Mouse (Mus musculus) stomach, postnatal 0 days (tissue): ENCODE results near the gene Aatk. TPM values are rescaled to one million over a fixed set of nuclear protein-coding genes. Genes with fewer than 3 reads are reported as not detected.
A peak's percentile ranks its signal among the peaks of the same experiment; 100 is the strongest.

ENCODE experiments used
- ATAC-seq: fragments of 200-750 bp; cut with Nextera tagmentation; 2 replicates; pipeline ENCODE4 v1.8.0; 2017; ENCODE audit not compliant: low FRiP score, low TSS enrichment
- DNase-seq: peaks from one replicate; pipeline ENCODE4 v3.0.0-alpha.2; 2016; ENCODE audit warnings: low spot score
- H3K27ac ChIP-seq: fragments of 300-500 bp; sonication (generic); replicated peaks from 2 replicates; pipeline ENCODE4 v1.5.1; 2014; ENCODE audit warnings: mild to moderate bottlenecking, control low read depth
- H3K27me3 ChIP-seq: fragments of 300-500 bp; sonication (generic); 2 replicates; pipeline ENCODE4 v1.6.1; 2014; ENCODE audit warnings: low read length; ENCODE audit not compliant: control insufficient read depth, insufficient read depth
- H3K36me3 ChIP-seq: fragments of 300-500 bp; sonication (generic); 2 replicates; pipeline ENCODE4 v1.6.1; 2014; ENCODE audit warnings: low read length, mixed read lengths; ENCODE audit not compliant: control insufficient read depth, insufficient read depth
- H3K4me1 ChIP-seq: fragments of 300-500 bp; sonication (generic); replicated peaks from 2 replicates; pipeline ENCODE4 v1.6.1; 2014; ENCODE audit warnings: antibody characterized with exemption; ENCODE audit not compliant: control insufficient read depth, insufficient read depth
- H3K4me2 ChIP-seq: fragments of 300-500 bp; sonication (generic); replicated peaks from 2 replicates; pipeline ENCODE4 v1.6.1; 2014; ENCODE audit warnings: low read depth, mild to moderate bottlenecking, control low read depth, moderate library complexity
- H3K4me3 ChIP-seq: fragments of 300-500 bp; sonication (generic); 2 replicates; pipeline ENCODE4 v1.5.1; 2014; ENCODE audit warnings: low read depth, low read length, control low read depth
- H3K9ac ChIP-seq: fragments of 300-500 bp; sonication (generic); 2 replicates; pipeline ENCODE4 v1.6.1; 2014; ENCODE audit warnings: mild to moderate bottlenecking, low read length, control low read depth, mixed read lengths
- H3K9me3 ChIP-seq: fragments of 300-500 bp; sonication (generic); 2 replicates; pipeline ENCODE4 v1.6.1; 2016; ENCODE audit warnings: low read length; ENCODE audit not compliant: control insufficient read depth
- CTCF ChIP-seq: IDR thresholded peaks from 2 replicates; pipeline ENCODE4 v1.5.1; 2016; ENCODE audit warnings: antibody characterized with exemption, low read depth, mild to moderate bottlenecking, moderate library complexity
- EP300 ChIP-seq: optimal IDR thresholded peaks from 2 replicates; pipeline ENCODE3; 2016; ENCODE audit warnings: antibody characterized with exemption
- WGBS: fragments of 180-500 bp; shearing (Covaris S2); extraction: QIAGEN DNeasy Blood & Tissue Kit; methylation state at CpG from one replicate; pipeline ENCODE4 v1.1.7; 2014; 5-methylcytosine and 5-hydroxymethylcytosine counted together
- polyA plus RNA-seq: library from polyadenylated mRNA; unstranded; fragments of >200 nt; fragmentation: Nextera tagmentation; extraction: Ambion mirVana; gene quantifications from 2 replicates; pipeline ENCODE4 v1.2.1, GENCODE M21; 2015

The Aatk gene
- polyA plus RNA-seq, 1 experiment from 2014 or later = 1.6 TPM

GRCm38 (mm10) chr11:119987876-119988275 is 59.1 kb downstream of the Aatk start:
- peak overlapping the region; percentile 31; the same call in 1 of the 2 replicates for H3K27ac ChIP-seq
- H3K36me3 ChIP-seq = peaks cover 4% of the 10 kb centered on the region; the same call in 1 of the 2 replicates
- no peak overlapping the region for H3K4me2 ChIP-seq
- ATAC-seq (no peak), DNase-seq (no peak)
- H3K9me3 ChIP-seq = no peaks in the 10 kb centered on the region
- TF ChIP-seq EP300 = no peak
- TF ChIP-seq CTCF = no peak
- no peak overlapping the region for H3K4me3 ChIP-seq
- 57% methylated on average over 7 of the region's 7 CpGs for WGBS
- H3K27me3 ChIP-seq = no peaks in the 10 kb centered on the region
- H3K9ac ChIP-seq = no peak overlapping the region
- H3K4me1 ChIP-seq = peaks cover 9% of the 10 kb centered on the region

DNA sequence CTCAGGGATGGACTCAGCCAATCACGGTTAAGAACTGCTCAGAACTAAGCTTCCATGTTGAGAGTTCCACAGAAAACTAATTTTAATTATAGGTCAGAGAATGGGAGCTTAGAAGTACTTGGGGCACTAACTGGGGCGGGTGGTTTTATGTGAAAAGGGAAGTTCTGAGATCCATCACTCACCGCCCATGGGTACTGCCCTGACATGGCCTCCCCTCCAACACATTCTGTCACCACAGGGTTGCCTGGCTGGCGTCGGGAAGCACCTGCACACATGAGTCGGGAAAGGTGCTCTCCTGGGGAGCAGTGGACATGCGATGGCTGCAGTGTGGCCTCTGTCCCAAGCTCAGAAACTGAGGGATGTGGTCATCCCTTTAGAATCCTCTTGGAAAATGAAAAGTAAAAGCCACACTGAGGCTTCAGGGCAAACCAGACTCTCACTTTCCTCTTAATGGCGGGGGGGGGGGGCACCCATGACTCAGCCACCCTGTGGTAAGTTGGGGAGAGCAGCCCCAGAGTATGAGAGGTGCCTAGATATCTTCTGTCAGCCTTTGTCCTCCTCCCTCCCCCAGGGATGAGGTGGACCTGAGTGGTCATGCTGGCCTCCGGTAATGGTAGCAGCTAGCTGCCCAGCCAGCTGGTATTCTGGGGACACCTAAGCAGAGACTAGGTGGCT is 60.1 kb downstream of the Aatk start:
- peak overlapping the region; percentile 35; the same call in 1 of the 2 replicates for H3K27ac ChIP-seq

DNA sequence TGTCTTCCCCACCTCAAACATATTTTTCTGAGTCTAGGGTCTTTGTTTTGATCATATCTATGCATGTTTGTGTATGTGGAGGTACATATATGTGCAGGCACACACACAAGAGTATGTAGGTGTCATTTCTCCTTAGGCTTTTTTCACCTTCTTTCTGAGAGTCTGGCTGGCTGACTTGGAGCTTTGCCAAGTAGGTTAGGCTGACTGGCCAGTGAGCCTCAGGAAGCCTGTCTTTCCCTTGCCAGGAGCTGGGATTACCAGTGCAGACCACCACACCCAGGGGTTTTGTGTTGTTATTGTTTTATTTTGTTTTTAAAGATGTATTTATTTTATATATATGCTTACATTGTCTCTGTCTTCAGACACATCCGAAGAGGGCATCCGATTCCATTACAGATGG is 63.8 kb downstream of the Aatk start:
- 88% methylated on average over 2 of the region's 2 CpGs for WGBS
- Histone ChIP-seq H3K9ac (no peak overlapping the region), H3K36me3 (peaks cover 16% of the 10 kb centered on the region), H3K9me3 (no peaks in the 10 kb centered on the region), H3K4me2 (no peak overlapping the region), H3K27me3 (no peaks in the 10 kb centered on the region), H3K4me1 (no peaks in the 10 kb centered on the region; the same call in 1 of the 2 replicates), H3K4me3 (no peak overlapping the region), H3K27ac (no peak overlapping the region; the same call in 1 of the 2 replicates)
- ATAC-seq (no peak), DNase-seq (no peak)
- TF ChIP-seq EP300 (no peak), CTCF (no peak)

More for the DNA sequence above, 60.1 kb downstream of the Aatk start:
- Histone ChIP-seq H3K4me2 (no peak overlapping the region), H3K4me3 (no peak overlapping the region), H3K27me3 (no peaks in the 10 kb centered on the region), H3K9me3 (no peaks in the 10 kb centered on the region), H3K4me1 (peaks cover 9% of the 10 kb centered on the region), H3K9ac (no peak overlapping the region; the same call in 1 of the 2 replicates), H3K36me3 (peaks cover 9% of the 10 kb centered on the region)
- DNase-seq (no peak), ATAC-seq (no peak)
- 77% methylated on average over 9 of the region's 9 CpGs for WGBS
- no peak for TF ChIP-seq EP300
- TF ChIP-seq CTCF = no peak

DNA sequence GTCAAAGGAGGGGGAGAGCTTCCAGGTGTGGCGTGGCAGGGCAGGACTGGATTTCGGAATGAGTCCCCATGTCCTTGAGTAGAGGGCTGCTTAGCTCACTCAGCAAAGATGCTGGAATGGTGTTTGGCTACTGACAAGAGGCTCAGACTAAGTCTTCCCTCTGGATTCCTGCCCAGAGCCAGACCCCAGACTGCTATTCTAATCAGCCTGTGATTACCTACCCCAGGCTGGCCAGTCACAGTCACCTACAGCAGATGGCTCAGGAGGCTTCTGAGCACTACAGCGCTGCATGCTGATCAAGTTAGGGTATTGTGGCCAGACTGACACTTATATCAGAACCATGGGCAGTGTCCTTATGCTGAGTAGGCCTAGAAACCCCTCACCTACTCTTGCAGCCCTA is 64.7 kb downstream of the Aatk start:
- ATAC-seq = no peak
- 92% methylated on average over 3 of the region's 3 CpGs for WGBS

DNA sequence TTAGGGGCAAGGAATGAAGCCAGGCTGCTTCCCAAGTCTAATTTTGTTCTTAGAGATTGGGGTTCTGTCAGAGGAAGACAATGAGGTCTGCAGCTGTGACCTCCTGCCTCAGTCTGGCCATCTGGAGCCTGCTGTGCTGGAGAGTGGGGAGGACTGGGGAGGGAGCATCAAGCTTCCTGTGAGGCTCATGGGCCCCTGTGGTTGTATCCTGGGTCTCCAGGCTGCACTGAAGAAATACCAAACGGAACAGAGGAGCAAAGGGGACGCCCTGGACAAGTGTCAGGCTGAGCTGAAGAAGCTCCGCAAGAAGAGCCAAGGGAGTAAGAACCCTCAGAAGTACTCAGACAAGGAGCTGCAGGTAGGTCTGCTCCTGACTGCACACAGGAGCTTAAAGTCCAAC is 65.2 kb downstream of the Aatk start:
- H3K4me2 ChIP-seq = no peak overlapping the region
- ATAC-seq = no peak
- no peak for TF ChIP-seq EP300
- TF ChIP-seq CTCF = no peak

More for the DNA sequence above, 64.7 kb downstream of the Aatk start:
- Histone ChIP-seq H3K36me3 (peaks cover 16% of the 10 kb centered on the region), H3K4me1 (no peaks in the 10 kb centered on the region; the same call in 1 of the 2 replicates), H3K4me3 (no peak overlapping the region), H3K27me3 (no peaks in the 10 kb centered on the region), H3K9me3 (no peaks in the 10 kb centered on the region), H3K9ac (no peak overlapping the region), H3K4me2 (no peak overlapping the region), H3K27ac (no peak overlapping the region)
- no peak for DNase-seq
- TF ChIP-seq EP300 (no peak), CTCF (no peak)

More for the DNA sequence above, 65.2 kb downstream of the Aatk start:
- WGBS = 91% methylated on average over 3 of the region's 3 CpGs
- Histone ChIP-seq H3K27ac (no peak overlapping the region), H3K4me3 (no peak overlapping the region), H3K36me3 (peaks cover 16% of the 10 kb centered on the region), H3K27me3 (no peaks in the 10 kb centered on the region), H3K9ac (no peak overlapping the region), H3K9me3 (no peaks in the 10 kb centered on the region), H3K4me1 (no peaks in the 10 kb centered on the region)
- no peak for DNase-seq
